Mouse (Mus musculus): ENCODE data around the gene Scn3a.

DNA sequence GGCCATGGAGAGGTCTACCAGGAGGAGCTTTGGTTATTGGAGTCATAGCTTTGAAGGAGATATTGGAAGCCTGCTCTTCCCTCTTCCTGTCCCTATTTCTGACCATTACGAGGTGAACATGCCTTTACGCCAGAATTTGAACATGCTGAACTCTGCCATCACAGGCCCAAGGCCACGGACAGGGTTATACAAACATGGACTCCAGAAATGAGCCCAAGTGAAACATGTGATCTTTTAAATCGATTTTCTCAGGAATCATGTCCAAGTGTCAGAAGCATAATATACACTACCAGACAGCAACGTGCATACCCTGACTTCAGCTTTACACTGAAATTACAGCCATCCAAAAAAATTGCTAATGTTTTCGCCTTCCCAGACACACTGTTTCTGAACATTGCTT is 18.8 kb downstream of the Scn3a start:
- no peak for TF ChIP-seq CTCF (IDR thresholded peaks at IDR 0.05; ENCODE audit: low read depth)
- TF ChIP-seq EP300 (IDR thresholded peaks at IDR 0.05; ENCODE audit: low read depth) = no peak

Measured in liver, embryonic 14.5 days (tissue).